Mouse (Mus musculus): ENCODE measurements around the gene Mtif3.
"Not testable (repeated sequence)": the region's sequence is repeated elsewhere in the genome, so short reads cannot be mapped to it uniquely, and the experiment has no call there.

Mtif3 gene

DNA sequence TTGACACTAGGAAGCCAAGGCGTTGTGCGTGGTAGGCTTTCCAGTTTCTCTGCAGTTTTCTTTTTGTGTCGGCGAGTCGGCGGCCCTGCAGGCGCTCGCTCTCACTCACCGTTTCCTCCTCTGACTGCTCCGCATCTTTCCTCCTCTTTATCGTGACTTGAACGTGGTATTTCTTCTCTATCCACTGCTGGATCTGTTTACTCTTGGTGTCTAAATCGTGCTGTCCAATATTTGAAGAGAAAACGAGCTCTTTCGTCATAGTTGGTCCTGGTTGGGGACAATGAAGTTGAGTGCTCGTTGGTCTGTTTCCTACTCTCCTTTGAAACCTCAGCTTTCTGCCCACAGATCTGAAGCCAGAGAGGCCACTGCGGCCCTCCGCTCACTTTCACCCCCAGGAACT is 6.9 kb downstream of the Mtif3 start:
- intact Hi-C loops (cut with DNase I) = no loop called here

DNA sequence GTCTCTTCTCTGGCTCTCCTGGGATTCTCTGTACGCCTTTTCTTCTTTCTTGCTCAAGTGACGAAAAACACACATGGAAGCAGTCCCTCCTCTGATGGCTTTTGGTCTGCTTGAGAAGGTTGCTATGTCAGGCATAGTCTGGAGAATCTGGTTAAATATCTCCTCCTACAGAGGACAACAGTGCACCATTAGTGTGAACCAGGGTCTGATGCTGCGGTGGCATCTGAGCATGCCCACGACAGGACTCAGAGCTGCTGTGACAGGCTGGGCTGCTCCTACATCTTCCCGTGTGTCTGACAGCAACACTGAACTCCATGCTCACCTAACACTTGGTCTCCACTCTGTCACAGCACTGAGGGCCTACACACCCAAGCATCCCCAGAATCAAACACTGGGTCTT is 7.9 kb downstream of the Mtif3 start:
- intact Hi-C loops (cut with DNase I) = no loop called here

DNA sequence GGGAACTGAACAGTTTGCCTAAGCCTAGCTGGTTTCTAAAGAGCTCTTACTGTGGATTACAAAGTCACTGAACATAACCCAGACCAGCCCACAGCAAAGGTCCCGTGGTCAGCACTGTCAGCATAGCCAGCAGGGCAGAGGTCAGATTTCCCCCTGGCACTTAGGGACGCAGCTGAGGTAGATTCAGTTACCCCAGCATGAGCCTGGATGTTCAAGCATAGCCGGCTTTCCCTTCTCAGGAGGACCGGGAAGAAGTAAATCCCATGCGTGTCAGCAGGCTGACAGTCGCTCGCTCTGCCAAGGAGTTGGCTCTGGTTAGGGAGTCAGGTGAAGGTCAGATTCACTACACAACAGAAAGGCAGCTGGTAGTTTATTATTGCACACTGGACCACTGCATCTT is 9.0 kb downstream of the Mtif3 start:
- intact Hi-C loops (cut with DNase I) = no loop called here

DNA sequence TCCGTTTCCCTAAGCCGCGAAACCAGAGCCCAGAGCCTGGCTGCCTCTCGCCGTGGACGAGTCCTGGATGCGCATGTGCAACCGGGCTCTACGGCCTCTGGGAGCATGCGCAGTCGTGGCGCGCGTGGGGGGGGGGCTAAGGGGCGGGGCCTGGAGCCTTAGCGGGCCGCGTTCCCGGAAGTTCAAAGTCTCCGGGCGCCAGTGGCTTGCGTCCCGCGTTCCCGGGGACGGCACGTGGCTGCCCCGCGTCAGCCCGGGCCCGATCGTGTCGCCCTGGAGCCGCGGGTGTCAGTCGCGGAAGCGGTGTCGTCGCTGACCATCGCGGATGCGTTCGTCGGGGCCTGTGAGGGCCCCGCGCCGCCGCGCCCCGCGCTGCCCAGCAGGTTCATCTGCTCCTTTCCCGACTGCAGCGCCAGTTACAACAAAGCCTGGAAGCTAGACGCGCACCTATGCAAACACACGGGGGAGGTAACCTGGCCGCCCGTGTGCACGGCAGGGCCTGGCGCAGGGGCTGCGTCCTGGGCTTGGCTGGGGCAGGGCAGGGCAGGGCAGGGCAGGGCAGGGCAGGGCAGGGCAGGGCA is 15.0 kb downstream of the Mtif3 start, which contains the start of gene Gtf3a:
Gene Gtf3a (plus strand): TSS at position 150 of the 581 bp plus-strand sequence.
- intact Hi-C loops (cut with DNase I) = loop anchor here (1.0 kb wide), 1 partner anchor 15 kb away; the partner anchor contains the start of gene Mtif3

DNA sequence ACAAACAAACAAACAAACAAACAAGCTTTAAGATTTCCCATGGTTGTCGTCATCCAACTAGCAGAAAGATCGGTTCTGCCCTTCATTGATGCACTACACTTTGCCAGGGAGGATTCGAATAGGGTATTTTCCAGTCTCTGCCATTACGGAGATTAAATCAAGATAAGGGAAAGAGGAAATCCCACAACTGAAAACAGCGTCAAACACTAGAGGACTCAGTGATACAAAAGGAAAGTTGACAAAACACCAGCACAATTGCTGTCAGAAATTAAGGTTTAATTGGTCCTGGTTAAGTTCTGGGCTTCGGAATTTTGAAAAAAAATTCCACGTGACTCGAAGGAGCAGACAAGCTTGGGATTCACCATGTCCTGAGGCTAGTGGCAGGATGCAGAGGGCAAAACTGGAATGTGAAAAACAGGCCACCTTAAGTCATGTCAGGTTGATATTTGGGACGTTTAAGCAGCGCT is 15.5 kb downstream of the Mtif3 start:
- intact Hi-C loops (cut with DNase I) = loop anchor here (1.0 kb wide), 1 partner anchor 15 kb away; the partner anchor contains the start of gene Mtif3

DNA sequence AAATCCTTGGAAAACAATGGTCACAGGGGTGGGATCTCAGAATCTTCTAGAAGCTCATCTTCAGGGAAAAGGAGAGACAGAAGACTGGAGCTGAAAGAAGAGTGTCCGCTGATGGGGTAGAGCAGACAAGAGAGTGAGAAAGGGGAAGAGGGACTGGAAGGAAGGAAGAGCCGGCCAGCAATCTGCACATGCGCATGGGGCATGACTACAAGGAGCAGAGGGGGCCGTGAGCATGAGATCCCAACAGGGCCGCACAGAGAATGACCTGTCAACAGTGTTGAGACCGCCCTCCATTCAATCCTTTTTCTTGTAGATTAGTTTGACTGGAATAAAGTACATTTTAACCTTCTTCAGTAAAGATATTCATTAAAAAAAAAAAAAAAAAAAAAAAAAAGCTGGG is 16.1 kb downstream of the Mtif3 start:
- intact Hi-C loops (cut with DNase I) = no loop called here

DNA sequence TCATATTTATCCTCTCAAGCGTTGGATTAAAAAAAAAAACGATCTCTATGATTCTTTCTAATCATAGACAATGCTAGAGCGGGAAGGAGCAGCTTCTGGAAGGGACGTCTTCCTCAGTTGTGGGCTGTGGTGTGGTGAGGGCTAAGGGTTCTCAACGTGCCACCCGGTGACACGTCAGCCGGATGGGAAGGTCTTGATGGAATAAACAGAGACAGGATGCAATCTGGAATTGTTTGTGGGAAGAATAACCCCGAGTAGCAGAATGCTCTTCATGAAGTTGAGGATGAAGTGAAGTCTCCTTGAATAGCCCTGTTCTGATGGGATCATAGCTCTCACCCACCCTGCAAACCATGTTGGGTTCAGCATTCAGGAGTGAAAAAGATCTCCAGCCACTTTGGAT is 16.9 kb downstream of the Mtif3 start:
- intact Hi-C loops (cut with DNase I) = no loop called here

DNA sequence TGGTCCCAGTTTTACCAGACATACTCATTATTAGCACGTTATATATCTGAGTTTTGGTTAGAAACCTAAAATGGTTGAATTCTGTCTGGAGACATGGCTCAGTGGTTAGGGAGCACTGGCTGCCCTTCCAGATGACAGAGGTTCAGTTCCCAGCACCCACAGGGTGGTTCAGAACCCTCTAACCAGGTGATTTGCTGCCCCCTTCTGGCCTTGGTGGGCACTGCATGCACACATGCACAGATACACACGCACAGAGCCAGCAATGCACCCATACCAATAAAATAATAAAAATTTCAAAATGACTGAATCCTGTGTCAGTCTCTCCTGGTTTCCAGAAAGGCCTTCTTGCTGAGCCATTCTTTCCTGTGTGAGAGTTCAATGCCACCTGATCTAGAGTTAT is 19.0 kb downstream of the Mtif3 start:
- intact Hi-C loops (cut with DNase I) = no loop called here

DNA sequence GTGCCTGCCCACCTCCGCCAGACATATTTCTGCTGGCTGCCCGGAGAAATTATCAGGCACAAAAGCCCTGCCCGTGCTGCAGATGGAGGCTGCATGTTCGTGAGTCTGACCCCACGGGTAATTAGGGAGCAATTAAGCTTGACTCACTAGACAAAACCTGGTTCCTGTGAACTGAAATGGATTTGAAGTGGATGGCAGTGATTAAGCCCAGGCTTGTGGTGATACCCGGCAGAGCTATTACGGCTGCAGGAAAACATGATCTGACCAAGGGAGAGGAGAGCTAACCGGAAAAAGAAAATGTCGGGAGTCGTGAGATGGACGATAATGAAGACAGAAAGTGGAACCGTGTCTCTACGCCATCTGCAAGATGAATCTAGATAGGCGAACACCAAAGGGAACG is 20.6 kb downstream of the Mtif3 start:
- intact Hi-C loops (cut with DNase I) = no loop called here

DNA sequence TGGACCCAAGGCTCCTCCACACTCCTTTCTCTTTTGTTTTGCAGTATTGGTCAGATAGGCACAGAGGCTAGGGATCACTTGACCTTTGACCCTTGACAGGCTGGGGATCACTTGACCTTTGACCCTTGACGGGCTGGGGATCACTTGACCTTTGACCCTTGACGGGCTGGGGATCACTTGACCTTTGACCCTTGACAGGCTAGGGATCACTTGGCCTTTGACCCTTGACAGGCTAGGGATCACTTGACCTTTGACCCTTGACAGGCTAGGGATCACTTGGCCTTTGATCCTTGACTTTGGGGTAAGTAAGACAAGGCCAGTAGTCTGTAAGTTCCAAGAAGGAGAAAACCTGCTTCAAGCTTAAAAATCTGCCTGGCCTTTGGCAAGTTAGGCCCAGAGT is 21.7 kb downstream of the Mtif3 start:
- intact Hi-C loops (cut with DNase I) = not testable (repeated sequence)

DNA sequence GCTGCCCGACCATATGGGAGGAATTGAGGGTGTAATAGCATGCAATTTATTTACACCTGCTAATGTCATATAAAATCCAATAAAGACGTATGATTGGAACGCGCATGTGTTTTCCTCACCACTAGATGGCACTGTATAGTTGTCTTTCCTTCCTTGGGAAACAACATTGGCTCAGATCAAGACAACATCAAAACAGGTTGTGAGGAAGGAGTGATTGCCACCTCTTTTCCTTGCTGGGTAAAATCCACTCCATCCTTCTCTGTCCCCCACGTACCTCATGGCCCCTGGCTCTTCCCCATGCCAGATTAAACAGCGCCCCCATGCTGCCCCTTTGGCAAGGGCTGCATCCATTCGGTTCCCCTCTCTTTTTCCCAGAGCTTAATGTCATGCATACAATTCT is 23.4 kb downstream of the Mtif3 start:
- intact Hi-C loops (cut with DNase I) = no loop called here

DNA sequence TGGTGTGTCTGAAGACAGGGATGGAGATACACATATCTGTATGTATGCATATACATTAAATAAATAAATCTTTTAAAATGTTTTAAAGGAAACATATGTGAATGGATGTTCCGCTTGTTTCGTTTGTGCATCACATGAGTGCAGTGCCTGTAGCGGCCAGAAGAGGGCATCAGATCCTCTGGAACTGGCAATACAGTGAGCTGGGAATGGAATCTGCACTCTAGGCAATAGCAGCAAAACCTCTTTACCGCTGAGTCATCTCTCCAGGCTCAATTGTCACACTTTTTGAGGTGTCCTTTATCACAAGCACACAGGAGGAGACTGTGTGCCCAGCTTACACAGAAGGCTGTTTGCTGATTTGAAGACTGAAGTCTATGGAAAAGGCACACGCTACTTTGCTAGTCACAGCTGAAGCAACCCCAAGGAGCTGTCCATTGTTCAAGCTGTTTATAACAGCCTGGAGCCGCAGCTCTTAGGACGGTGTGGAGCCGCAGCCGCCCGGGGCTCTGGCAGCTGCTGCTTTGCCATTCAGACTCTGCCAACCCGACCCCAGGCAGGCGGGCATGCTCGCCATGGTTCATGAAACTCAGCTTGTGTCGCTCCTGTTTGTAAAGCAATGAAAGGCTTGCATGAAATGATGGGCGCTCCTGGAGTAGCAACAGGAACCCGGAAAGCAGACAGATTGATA is 24.3 kb downstream of the Mtif3 start:
- intact Hi-C loops (cut with DNase I) = loop anchor here (1.0 kb wide), 1 partner anchor 288 kb away; no protein-coding TSS in a partner anchor

DNA sequence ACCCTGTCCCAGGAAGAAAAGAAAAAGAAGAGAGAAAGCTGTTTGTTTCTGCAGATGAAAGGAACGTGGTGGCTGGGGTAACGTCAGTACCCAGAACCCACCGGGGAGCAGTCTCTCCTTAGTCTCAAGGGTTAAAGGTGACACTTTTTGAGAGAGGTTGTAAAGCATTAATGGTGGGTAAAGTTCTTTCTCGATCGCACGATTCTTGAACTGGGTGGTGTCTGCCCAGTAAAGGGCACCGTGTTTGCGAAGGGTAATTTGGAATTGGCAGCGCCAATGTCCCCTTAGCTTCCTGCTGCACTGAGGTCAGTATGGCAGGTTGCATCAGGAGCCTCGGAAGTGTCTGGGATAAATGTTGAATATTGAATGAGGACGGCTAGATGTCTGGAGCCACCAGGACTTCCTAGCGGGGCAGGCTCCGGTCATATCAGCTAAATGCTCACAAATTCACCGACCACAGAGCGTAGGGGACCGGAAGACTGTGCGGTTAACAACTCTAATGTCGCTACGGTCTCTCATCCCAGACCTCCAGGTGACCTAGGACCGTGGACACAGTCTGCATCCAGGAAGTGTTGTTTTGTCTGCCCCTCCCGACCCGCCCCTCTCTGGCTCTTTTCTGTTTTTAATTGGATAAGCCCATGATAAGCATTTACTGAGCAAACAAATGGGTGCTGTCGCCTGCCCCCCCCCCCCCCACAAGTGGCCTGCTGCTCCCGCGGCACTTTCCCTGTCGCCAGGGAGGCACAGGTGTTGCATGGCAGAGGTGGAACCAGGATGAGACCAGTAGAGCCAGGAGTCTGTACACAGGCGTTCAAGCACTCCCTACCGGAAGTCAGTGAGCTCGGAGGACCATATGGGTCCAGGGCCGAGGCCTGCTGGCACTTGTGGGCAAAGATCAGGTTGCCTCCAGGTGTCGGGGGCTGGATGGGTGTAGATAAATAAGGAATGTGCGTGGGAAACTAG is 25.8 kb downstream of the Mtif3 start:
- intact Hi-C loops (cut with DNase I) = no loop called here

DNA sequence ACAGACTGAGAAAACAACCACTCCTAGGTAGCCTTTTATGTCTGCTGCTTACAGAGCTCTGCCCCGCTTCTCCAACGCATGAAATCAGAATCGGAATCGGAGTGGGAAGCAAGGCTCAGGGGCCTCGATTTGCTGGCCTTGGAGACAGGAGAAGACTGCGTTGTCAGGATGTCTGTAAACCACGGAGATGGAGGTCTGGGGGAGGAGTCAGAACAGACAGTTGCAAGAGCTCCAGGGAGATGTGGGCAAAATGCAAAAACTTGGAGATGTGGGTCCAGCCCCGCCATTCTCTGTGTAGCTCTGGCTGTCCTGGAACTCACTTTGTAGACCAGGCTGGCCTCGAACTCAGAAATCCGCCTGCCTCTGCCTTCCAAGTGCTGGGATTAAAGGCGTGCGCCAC is 30.1 kb downstream of the Mtif3 start:
- intact Hi-C loops (cut with DNase I) = no loop called here

DNA sequence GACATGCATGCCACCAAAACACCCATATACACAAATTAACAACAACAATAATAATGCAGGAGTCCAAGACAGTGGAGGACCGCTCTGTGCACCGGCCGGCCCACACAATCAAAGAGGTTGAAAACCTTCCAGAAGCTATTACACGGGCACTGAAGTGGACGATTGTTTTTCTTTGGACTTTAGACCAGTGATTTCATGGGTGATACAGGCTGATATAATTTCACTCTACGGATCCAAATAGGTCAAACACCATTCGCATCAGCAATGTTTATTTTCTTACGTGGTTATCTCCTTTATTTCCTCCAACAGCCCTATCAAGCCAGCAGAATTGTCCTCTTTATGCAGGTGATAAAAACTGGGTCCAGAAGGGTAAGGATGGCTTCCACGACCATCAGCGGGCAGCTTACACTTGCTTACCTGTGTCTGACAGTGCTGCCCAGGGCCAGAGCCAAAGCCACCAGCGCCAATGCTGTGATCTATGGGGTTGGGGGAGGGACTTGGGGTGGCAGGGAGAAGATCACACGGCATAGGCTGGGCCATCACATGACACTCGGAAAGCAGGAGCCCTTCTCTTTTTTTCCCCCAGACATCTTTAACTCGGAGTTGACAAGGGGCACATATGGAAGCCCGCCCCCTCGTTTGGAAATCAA is 31.6 kb downstream of the Mtif3 start:
- intact Hi-C loops (cut with DNase I) = no loop called here

DNA sequence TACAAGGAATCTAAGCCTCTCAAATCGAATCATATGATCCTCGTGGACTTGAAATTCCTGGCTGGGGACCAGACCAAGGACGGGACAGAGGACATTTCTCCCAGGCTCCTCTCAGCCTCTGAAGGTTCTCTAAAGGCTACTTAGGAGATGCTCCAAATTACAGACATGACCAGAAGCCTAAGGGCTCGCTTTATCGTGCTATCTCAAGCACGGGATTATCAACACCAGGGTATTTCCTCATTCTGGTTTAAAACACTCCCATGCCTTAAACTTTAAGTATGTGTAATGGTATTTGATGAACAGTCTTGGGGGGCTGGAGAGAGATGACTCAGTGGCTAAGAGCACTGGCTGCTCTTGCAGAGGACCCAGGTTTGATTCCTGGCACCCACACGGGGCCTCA is 32.2 kb downstream of the Mtif3 start:
- intact Hi-C loops (cut with DNase I) = no loop called here

DNA sequence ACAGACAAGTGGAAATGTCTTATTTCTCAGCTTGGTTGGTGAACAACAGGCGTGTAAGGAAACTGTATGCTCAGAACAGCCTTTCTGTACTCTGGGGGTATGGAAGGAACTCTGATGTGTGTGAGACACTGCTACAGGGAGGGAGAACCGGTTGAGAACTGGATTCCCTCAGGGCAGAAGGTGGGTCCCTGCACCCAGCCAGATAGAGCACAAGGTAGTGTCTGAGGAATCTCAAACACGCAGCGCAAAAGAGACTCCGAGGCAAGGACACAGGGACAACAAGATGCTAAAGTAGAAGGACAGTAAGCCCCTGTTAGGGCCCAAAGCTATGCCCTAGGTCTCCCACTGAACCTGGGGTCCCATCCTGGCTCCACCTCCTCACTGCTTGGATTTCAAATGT is 36.9 kb downstream of the Mtif3 start:
- intact Hi-C loops (cut with DNase I) = no loop called here

DNA sequence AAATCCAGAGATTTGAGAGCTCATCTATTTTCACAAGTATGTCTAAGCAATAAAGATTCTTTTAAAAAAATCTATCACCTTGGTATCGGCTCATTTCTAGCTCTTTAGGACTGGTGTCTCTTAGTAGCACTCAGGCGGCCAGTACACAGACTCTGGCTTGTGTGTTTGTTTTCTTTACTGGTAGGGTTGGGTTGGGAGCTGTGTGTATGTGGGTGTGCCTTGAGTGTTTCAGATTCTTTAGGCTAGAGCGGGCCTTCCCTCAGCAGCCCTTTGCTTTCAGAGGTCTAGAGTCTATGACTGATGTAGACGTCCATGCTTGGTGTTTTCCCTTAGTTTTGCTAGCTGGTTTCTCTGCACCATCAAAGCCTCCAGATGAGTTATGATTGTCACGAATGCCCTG is 40.1 kb downstream of the Mtif3 start:
- intact Hi-C loops (cut with DNase I) = no loop called here

DNA sequence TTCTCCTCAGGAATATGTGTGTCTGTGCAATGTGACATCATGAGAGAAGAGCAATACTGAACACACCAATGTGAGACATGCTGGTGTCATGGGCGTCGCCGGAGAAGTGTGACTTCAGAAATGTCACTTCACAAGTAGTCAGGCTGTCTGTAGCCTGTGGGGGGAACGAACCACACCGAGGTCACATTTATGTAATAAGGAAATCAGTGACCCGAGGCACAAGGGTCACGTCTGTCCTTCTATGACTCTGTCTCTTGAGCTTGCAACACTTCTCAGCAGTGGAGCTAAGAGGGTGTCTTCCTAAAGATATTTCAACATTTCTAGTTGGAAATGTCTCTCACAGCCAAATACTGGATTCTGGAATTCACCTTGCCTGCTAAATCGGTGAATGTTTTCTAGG is 42.4 kb downstream of the Mtif3 start:
- intact Hi-C loops (cut with DNase I) = no loop called here

DNA sequence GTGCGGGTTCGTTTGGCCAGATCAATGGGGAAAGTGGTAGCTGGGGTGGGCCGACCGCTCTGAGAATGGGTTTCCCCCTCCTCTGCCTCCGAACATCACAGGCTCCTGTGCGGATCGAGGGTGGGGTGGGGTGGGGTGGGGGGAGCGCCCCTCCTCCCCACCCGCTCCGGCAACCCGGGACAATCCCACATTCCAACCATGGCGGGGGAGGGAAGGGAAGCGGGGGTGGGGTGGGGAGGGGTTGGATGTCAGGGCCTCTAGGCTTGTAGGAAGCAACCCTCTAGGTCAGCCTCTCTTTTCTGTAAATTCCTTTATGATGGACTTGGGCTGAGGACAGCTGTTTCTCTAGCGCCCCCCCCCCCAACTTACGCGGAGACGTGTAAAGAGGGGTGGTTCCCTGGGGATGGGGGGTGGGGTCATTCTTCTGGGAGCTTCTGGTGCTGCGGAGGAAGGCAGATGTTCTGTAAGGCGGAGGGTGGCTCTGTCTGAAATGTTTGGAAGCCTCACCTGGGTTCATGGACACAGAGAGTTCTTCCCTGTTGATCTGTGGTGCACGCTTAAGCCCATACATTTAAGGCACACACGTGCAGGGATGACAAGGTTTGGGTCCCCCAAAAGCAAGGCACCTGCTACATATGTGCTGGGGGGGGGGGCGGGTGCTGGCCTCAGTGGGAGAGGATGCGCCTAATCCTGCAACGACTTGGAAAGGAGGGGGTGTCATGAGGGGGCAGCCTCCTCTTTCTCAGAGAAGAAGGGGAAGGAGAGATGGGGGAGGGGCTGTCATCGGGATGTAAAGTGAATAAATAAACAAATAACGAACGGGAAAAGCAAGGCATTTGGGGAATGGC is 43.1 kb downstream of the Mtif3 start:
- intact Hi-C loops (cut with DNase I) = no loop called here

Measured in adrenal gland (tissue).